Mouse (Mus musculus) brain, embryonic 14.5 days (tissue): ENCODE data around the gene Chd4. TPM values are rescaled to one million over a fixed set of nuclear protein-coding genes. Genes with fewer than 3 reads are reported as not detected.

Source experiments
- DNase-seq: peaks from one replicate; pipeline ENCODE4 v3.0.0-alpha.2; 2011; ENCODE audit warnings: low read depth
- CTCF ChIP-seq: fragments of 200-500 bp; IDR thresholded peaks from 2 replicates; pipeline ENCODE4 v1.5.1; 2012; ENCODE audit warnings: inconsistent platforms, mild to moderate bottlenecking, moderate library complexity, borderline replicate concordance; ENCODE audit not compliant: insufficient read depth, insufficient read length; ENCODE audit errors: extremely low read depth
- POLR2A ChIP-seq: fragments of 200-500 bp; IDR thresholded peaks from 2 replicates; pipeline ENCODE4 v1.6.1; 2012; ENCODE audit warnings: mild to moderate bottlenecking, inconsistent platforms, borderline replicate concordance; ENCODE audit not compliant: poor library complexity, insufficient read depth, insufficient read length, severe bottlenecking; ENCODE audit errors: extremely low read depth
- polyA plus RNA-seq: library from polyadenylated mRNA; depleted of rRNA; stranded (reverse); fragments of >200 nt; gene quantifications from 2 replicates; pipeline ENCODE4 v1.2.3, GENCODE M21; 2012

Chd4 gene
- polyA plus RNA-seq, 1 experiment: 142 TPM

GRCm38 (mm10) chr6:125097346-125097689 is 1.5 kb downstream of the Chd4 start:
- TF ChIP-seq POLR2A (no peak), CTCF (no peak)
- DNase-seq: peak; percentile 39

- DNase-seq: no peak
- TF ChIP-seq CTCF (no peak), POLR2A (no peak)
These were observed 2.2 kb downstream of the Chd4 start for GRCm38 (mm10) chr6:125097951-125098350.

GRCm38 (mm10) chr6:125098513-125098912 is 2.7 kb downstream of the Chd4 start:
- DNase-seq: no peak

GRCm38 (mm10) chr6:125099421-125099971 is 3.7 kb downstream of the Chd4 start:
- peak; percentile 86 for DNase-seq
- TF ChIP-seq POLR2A: no peak
- TF ChIP-seq CTCF: no peak

More at GRCm38 (mm10) chr6:125098513-125098912, 2.7 kb downstream of the Chd4 start:
- TF ChIP-seq POLR2A: no peak
- TF ChIP-seq CTCF: no peak

- DNase-seq: no peak
These were observed 5.7 kb downstream of the Chd4 start for GRCm38 (mm10) chr6:125101444-125101843.

GRCm38 (mm10) chr6:125104223-125104622 is 8.4 kb downstream of the Chd4 start:
- no peak for TF ChIP-seq POLR2A
- TF ChIP-seq CTCF: no peak
- no peak for DNase-seq

More at GRCm38 (mm10) chr6:125101444-125101843, 5.7 kb downstream of the Chd4 start:
- TF ChIP-seq CTCF (no peak), POLR2A (no peak)

- TF ChIP-seq POLR2A (no peak), CTCF (peak; percentile 44; the same call in 1 of the 2 replicates)
- DNase-seq: no peak
These were observed 11.9 kb downstream of the Chd4 start for GRCm38 (mm10) chr6:125107705-125108104.

- no peak for TF ChIP-seq CTCF
- no peak for TF ChIP-seq POLR2A
- DNase-seq: no peak
These were observed 13.6 kb downstream of the Chd4 start for GRCm38 (mm10) chr6:125109371-125109770.

GRCm38 (mm10) chr6:125110927-125111326 is 15.1 kb downstream of the Chd4 start:
- peak; percentile 67 for DNase-seq

GRCm38 (mm10) chr6:125112553-125112952 is 16.8 kb downstream of the Chd4 start:
- TF ChIP-seq CTCF (no peak), POLR2A (no peak)
- no peak for DNase-seq

More at GRCm38 (mm10) chr6:125110927-125111326, 15.1 kb downstream of the Chd4 start:
- TF ChIP-seq POLR2A: no peak
- TF ChIP-seq CTCF: peak; percentile 53; the same call in 1 of the 2 replicates

- TF ChIP-seq POLR2A (no peak), CTCF (no peak)
- DNase-seq: no peak
These were observed 23.6 kb downstream of the Chd4 start for GRCm38 (mm10) chr6:125119387-125119786.

GRCm38 (mm10) chr6:125128724-125129123 is 32.9 kb downstream of the Chd4 start:
- DNase-seq: no peak
- TF ChIP-seq POLR2A (no peak), CTCF (no peak)
